Mouse (Mus musculus): Measurements from ENCODE around the gene Dop1b. TPM values are rescaled to one million over a fixed set of nuclear protein-coding genes. Genes with fewer than 3 reads are reported as not detected.
"Not testable (repeated sequence)": the region's sequence is repeated elsewhere in the genome, so short reads cannot be mapped to it uniquely, and the experiment has no call there.

The Dop1b gene
- polyA plus RNA-seq, 1 experiment from 2014 or later: 22.5 TPM

- ATAC-seq (ENCODE audit: low FRiP score, low read depth): no peak
- no peaks in the 10 kb centered on the region for H3K4me1 ChIP-seq
- H3K4me2 ChIP-seq (replicated peaks): no peak overlapping the region
- no peak overlapping the region for H3K27ac ChIP-seq
- 69% methylated on average over 6 of the region's 6 CpGs for WGBS
- no peak overlapping the region for H3K4me3 ChIP-seq
- no peaks in the 10 kb centered on the region for H3K9me3 ChIP-seq
- H3K27me3 ChIP-seq (replicated peaks): no peaks in the 10 kb centered on the region
- peaks cover 37% of the 10 kb centered on the region for H3K36me3 ChIP-seq
- H3K9ac ChIP-seq: no peak overlapping the region
These were observed 55.8 kb downstream of the Dop1b start for GRCm38 (mm10) chr16:93767548-93767947.

GRCm38 (mm10) chr16:93769621-93770020 lies 57.9 kb downstream of the Dop1b start:
- Histone ChIP-seq H3K27ac (no peak overlapping the region), H3K4me1 (no peaks in the 10 kb centered on the region), H3K9ac (no peak overlapping the region), H3K9me3 (no peaks in the 10 kb centered on the region), H3K27me3 (replicated peaks) (no peaks in the 10 kb centered on the region), H3K4me3 (no peak overlapping the region), H3K4me2 (replicated peaks) (no peak overlapping the region), H3K36me3 (peaks cover 34% of the 10 kb centered on the region)
- 82% methylated on average over 15 of the region's 15 CpGs for WGBS
- ATAC-seq (ENCODE audit: low FRiP score, low read depth): no peak

GRCm38 (mm10) chr16:93770271-93770926 lies 58.7 kb downstream of the Dop1b start:
- Histone ChIP-seq H3K9ac (no peak overlapping the region), H3K27ac (no peak overlapping the region), H3K27me3 (replicated peaks) (no peaks in the 10 kb centered on the region), H3K4me3 (no peak overlapping the region), H3K9me3 (no peaks in the 10 kb centered on the region), H3K4me1 (no peaks in the 10 kb centered on the region), H3K36me3 (peaks cover 39% of the 10 kb centered on the region), H3K4me2 (replicated peaks) (no peak overlapping the region)
- ATAC-seq (ENCODE audit: low FRiP score, low read depth): no peak
- WGBS: 71% methylated on average over 32 of the region's 32 CpGs

GRCm38 (mm10) chr16:93774658-93775057 lies 63.0 kb downstream of the Dop1b start:
- Histone ChIP-seq H3K36me3 (peaks cover 35% of the 10 kb centered on the region), H3K9me3 (no peaks in the 10 kb centered on the region), H3K4me2 (replicated peaks) (no peak overlapping the region), H3K4me3 (no peak overlapping the region), H3K27me3 (replicated peaks) (no peaks in the 10 kb centered on the region), H3K9ac (no peak overlapping the region), H3K4me1 (no peaks in the 10 kb centered on the region), H3K27ac (no peak overlapping the region)
- no peak for ATAC-seq (ENCODE audit: low FRiP score, low read depth)
- 89% methylated on average over 5 of the region's 5 CpGs for WGBS

- Histone ChIP-seq H3K4me2 (replicated peaks) (no peak overlapping the region), H3K9me3 (no peaks in the 10 kb centered on the region), H3K9ac (no peak overlapping the region), H3K27ac (no peak overlapping the region), H3K4me3 (no peak overlapping the region), H3K4me1 (no peaks in the 10 kb centered on the region), H3K36me3 (peaks cover 33% of the 10 kb centered on the region), H3K27me3 (replicated peaks) (no peaks in the 10 kb centered on the region)
- whole genome bisulfite sequencing: 85% methylated on average over 5 of the region's 5 CpGs
- ATAC-seq (ENCODE audit: low FRiP score, low read depth): no peak
These were observed 64.8 kb downstream of the Dop1b start for GRCm38 (mm10) chr16:93776468-93776867.

- 56% methylated on average over 14 of the region's 14 CpGs for WGBS
- H3K36me3 ChIP-seq: peaks cover 37% of the 10 kb centered on the region
These were observed 65.7 kb downstream of the Dop1b start for GRCm38 (mm10) chr16:93777247-93777999.

GRCm38 (mm10) chr16:93778393-93778792 lies 66.7 kb downstream of the Dop1b start:
- not testable (repeated sequence) for H3K4me1 ChIP-seq; H3K4me3 ChIP-seq; H3K4me2 ChIP-seq (replicated peaks); H3K27ac ChIP-seq; H3K27me3 ChIP-seq (replicated peaks); H3K9ac ChIP-seq; ATAC-seq (ENCODE audit: low FRiP score, low read depth); H3K9me3 ChIP-seq
- WGBS: 87% methylated on average over 4 of the region's 4 CpGs
- peaks cover 37% of the 10 kb centered on the region for H3K36me3 ChIP-seq

More at GRCm38 (mm10) chr16:93777247-93777999, 65.7 kb downstream of the Dop1b start:
- H3K4me3 ChIP-seq: no peak overlapping the region
- no peaks in the 10 kb centered on the region for H3K27me3 ChIP-seq (replicated peaks)
- no peak for ATAC-seq (ENCODE audit: low FRiP score, low read depth)
- no peaks in the 10 kb centered on the region for H3K4me1 ChIP-seq
- no peak overlapping the region for H3K9ac ChIP-seq
- H3K9me3 ChIP-seq: no peaks in the 10 kb centered on the region
- no peak overlapping the region for H3K4me2 ChIP-seq (replicated peaks)
- no peak overlapping the region for H3K27ac ChIP-seq

- H3K9me3 ChIP-seq: peaks cover 4% of the 10 kb centered on the region; the same call in 1 of the 2 replicates
- ATAC-seq (ENCODE audit: low FRiP score, low read depth): no peak
- WGBS: 90% methylated on average over 4 of the region's 4 CpGs
- H3K4me3 ChIP-seq: no peak overlapping the region
- no peak overlapping the region for H3K4me2 ChIP-seq (replicated peaks)
- no peaks in the 10 kb centered on the region for H3K4me1 ChIP-seq
- H3K27me3 ChIP-seq (replicated peaks): no peaks in the 10 kb centered on the region
- peaks cover 40% of the 10 kb centered on the region for H3K36me3 ChIP-seq
- H3K9ac ChIP-seq: no peak overlapping the region
- no peak overlapping the region for H3K27ac ChIP-seq
These were observed 67.8 kb downstream of the Dop1b start for GRCm38 (mm10) chr16:93779554-93779953.

- no peak overlapping the region for H3K4me3 ChIP-seq
- H3K27ac ChIP-seq: no peak overlapping the region
- peaks cover 4% of the 10 kb centered on the region; the same call in 1 of the 2 replicates for H3K9me3 ChIP-seq
- H3K27me3 ChIP-seq (replicated peaks): no peaks in the 10 kb centered on the region
- H3K4me2 ChIP-seq (replicated peaks): no peak overlapping the region
- ATAC-seq (ENCODE audit: low FRiP score, low read depth): no peak
- H3K4me1 ChIP-seq: no peaks in the 10 kb centered on the region
- H3K9ac ChIP-seq: no peak overlapping the region
- 62% methylated on average over 14 of the region's 14 CpGs for whole genome bisulfite sequencing
- H3K36me3 ChIP-seq: peaks cover 35% of the 10 kb centered on the region
These were observed 69.2 kb downstream of the Dop1b start for GRCm38 (mm10) chr16:93780660-93781479.

- no peak for ATAC-seq (ENCODE audit: low FRiP score, low read depth)
- H3K4me2 ChIP-seq (replicated peaks): no peak overlapping the region
- 92% methylated on average over 7 of the region's 7 CpGs for WGBS
These were observed 72.5 kb downstream of the Dop1b start for GRCm38 (mm10) chr16:93784175-93784574.

GRCm38 (mm10) chr16:93785805-93786204 lies 74.1 kb downstream of the Dop1b start:
- 5% methylated on average over 9 of the region's 9 CpGs for WGBS
- peaks cover 4% of the 10 kb centered on the region; the same call in 1 of the 2 replicates for H3K9me3 ChIP-seq
- H3K27ac ChIP-seq: no peak overlapping the region

More at GRCm38 (mm10) chr16:93784175-93784574, 72.5 kb downstream of the Dop1b start:
- peaks cover 26% of the 10 kb centered on the region for H3K36me3 ChIP-seq
- H3K27ac ChIP-seq: no peak overlapping the region
- H3K4me3 ChIP-seq: no peak overlapping the region
- H3K4me1 ChIP-seq: no peaks in the 10 kb centered on the region
- peaks cover 4% of the 10 kb centered on the region; the same call in 1 of the 2 replicates for H3K9me3 ChIP-seq
- no peaks in the 10 kb centered on the region for H3K27me3 ChIP-seq (replicated peaks)
- no peak overlapping the region for H3K9ac ChIP-seq

GRCm38 (mm10) chr16:93788388-93788787 lies 76.7 kb downstream of the Dop1b start:
- no peak for ATAC-seq (ENCODE audit: low FRiP score, low read depth)
- peaks cover 10% of the 10 kb centered on the region for H3K36me3 ChIP-seq
- no peaks in the 10 kb centered on the region for H3K27me3 ChIP-seq (replicated peaks)
- H3K9me3 ChIP-seq: peaks cover 4% of the 10 kb centered on the region; the same call in 1 of the 2 replicates
- no peak overlapping the region for H3K27ac ChIP-seq
- no peaks in the 10 kb centered on the region for H3K4me1 ChIP-seq
- no peak overlapping the region for H3K4me2 ChIP-seq (replicated peaks)
- H3K4me3 ChIP-seq: no peak overlapping the region
- 90% methylated on average over 4 of the region's 4 CpGs for WGBS
- no peak overlapping the region for H3K9ac ChIP-seq

More at GRCm38 (mm10) chr16:93785805-93786204, 74.1 kb downstream of the Dop1b start:
- Histone ChIP-seq H3K36me3 (peaks cover 19% of the 10 kb centered on the region), H3K4me3 (no peak overlapping the region), H3K9ac (no peak overlapping the region), H3K27me3 (replicated peaks) (no peaks in the 10 kb centered on the region), H3K4me1 (no peaks in the 10 kb centered on the region), H3K4me2 (replicated peaks) (no peak overlapping the region)
- peak; percentile 96 for ATAC-seq (ENCODE audit: low FRiP score, low read depth)

Data from neural tube, embryonic 12.5 days (tissue).